Mouse (Mus musculus) stomach, embryonic 15.5 days (tissue): ENCODE measurements around the gene Klhl9. TPM values are rescaled to one million over a fixed set of nuclear protein-coding genes. Genes with fewer than 3 reads are reported as not detected.

Source experiments
- ATAC-seq: fragments of 200-750 bp; cut with Nextera tagmentation; 2 replicates; pipeline ENCODE4 v1.8.0; 2017; ENCODE audit warnings: low read depth, moderate number of reproducible peaks, moderate TSS enrichment; ENCODE audit not compliant: insufficient read depth, low FRiP score
- H3K27ac ChIP-seq: fragments of 300-500 bp; sonication (generic); 2 replicates; pipeline ENCODE4 v1.5.1; 2015; ENCODE audit warnings: mild to moderate bottlenecking, inconsistent platforms
- H3K27me3 ChIP-seq: fragments of 300-500 bp; sonication (generic); replicated peaks from 2 replicates; pipeline ENCODE4 v1.6.1; 2015; ENCODE audit warnings: inconsistent platforms
- H3K36me3 ChIP-seq: fragments of 300-500 bp; sonication (generic); 2 replicates; pipeline ENCODE4 v1.6.1; 2015; ENCODE audit warnings: inconsistent platforms
- H3K4me1 ChIP-seq: fragments of 300-500 bp; sonication (generic); 2 replicates; pipeline ENCODE4 v1.6.1; 2015; ENCODE audit warnings: inconsistent platforms
- H3K4me2 ChIP-seq: fragments of 300-500 bp; sonication (generic); 2 replicates; pipeline ENCODE4 v1.6.1; 2015; ENCODE audit warnings: mild to moderate bottlenecking, inconsistent platforms
- H3K4me3 ChIP-seq: fragments of 300-500 bp; sonication (generic); replicated peaks from 2 replicates; pipeline ENCODE4 v1.5.1; 2015; ENCODE audit warnings: inconsistent platforms
- H3K9ac ChIP-seq: fragments of 300-500 bp; sonication (generic); 2 replicates; pipeline ENCODE4 v1.6.1; 2015; ENCODE audit warnings: inconsistent platforms
- H3K9me3 ChIP-seq: fragments of 300-500 bp; sonication (generic); 2 replicates; pipeline ENCODE4 v1.6.1; 2016; ENCODE audit warnings: inconsistent platforms
- WGBS: fragments of 180-500 bp; shearing (Covaris S2); methylation state at CpG from one replicate; pipeline ENCODE4 v1.1.7; 2015; 5-methylcytosine and 5-hydroxymethylcytosine counted together
- polyA plus RNA-seq: library from polyadenylated mRNA; unstranded; fragments of >200 nt; fragmentation: Nextera tagmentation; extraction: Ambion mirVana; gene quantifications from 2 replicates; pipeline ENCODE4 v1.2.1, GENCODE M21; 2015

Klhl9 gene
- polyA plus RNA-seq, 1 experiment from 2014 or later: 87.8 TPM

DNA sequence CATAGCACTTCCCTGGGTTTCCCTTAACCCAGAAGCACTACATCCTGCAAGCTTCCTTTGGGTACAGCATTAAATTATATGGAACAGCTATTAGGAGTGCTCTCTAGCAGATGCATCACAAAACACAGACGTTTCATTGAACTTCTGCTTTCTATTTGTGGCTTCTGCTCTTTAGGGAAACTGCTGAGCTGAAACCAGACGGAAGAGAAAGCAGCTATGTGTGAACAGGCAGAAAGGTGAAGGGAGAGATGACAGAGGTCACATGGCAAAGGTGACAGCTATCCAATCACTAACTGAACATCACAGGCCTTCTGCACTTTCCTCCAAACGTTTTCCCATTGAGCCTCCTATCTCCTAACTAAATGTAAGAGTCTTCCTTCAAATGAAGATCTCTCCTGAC is 16.3 kb downstream of the Klhl9 start:
- no peak overlapping the region for H3K9ac ChIP-seq
- WGBS: 36% methylated on average over 3 of the region's 3 CpGs
- no peak for ATAC-seq

DNA sequence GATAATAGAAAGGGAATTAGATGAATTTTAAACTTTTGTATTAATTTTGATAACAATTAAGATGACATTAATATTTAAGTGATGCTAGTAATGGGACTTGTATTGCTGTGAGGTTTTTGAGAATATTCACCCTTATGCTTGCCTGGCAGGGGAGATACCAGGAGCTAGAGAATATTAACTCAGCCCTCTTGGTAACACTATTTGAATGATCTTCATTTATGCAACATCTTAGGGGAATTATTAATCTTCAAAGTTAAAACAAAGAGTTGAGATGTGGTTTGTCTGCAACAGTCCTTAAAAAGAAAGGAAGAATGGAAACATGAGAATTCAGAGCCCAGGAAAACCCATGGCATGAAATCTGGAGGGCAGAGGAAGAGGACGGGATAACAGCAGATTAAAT is 23.0 kb downstream of the Klhl9 start:
- Histone ChIP-seq H3K4me1 (no peaks in the 10 kb centered on the region), H3K9ac (no peak overlapping the region), H3K4me2 (no peak overlapping the region), H3K36me3 (no peaks in the 10 kb centered on the region), H3K27ac (no peak overlapping the region), H3K4me3 (no peak overlapping the region), H3K27me3 (no peaks in the 10 kb centered on the region), H3K9me3 (no peaks in the 10 kb centered on the region)
- ATAC-seq: no peak
- 74% methylated on average over 1 of the region's 1 CpGs for WGBS

More for the DNA sequence above, 16.3 kb downstream of the Klhl9 start:
- H3K27ac ChIP-seq: no peak overlapping the region
- no peak overlapping the region for H3K4me3 ChIP-seq
- no peaks in the 10 kb centered on the region for H3K9me3 ChIP-seq
- no peak overlapping the region for H3K4me2 ChIP-seq
- H3K27me3 ChIP-seq: no peaks in the 10 kb centered on the region
- H3K36me3 ChIP-seq: no peaks in the 10 kb centered on the region
- no peaks in the 10 kb centered on the region for H3K4me1 ChIP-seq

DNA sequence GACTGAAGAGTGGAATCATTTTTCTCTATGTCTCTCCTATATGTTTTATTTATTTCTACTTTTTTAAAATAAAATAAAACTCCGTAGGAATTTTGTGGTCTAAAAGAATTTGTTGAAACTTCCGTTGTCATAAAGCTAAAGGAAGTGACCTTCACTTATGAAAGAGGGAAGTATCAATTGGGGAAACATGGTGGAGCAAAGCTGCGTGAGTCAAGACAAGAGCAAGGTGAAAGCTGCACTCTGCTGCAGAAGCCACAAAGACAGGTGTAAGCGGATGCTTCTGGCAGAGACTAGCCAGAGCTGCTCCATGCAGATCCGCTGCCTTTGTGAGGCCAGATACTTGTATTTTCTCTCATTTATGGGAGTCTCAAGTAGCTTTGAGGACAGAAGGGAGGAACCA is 23.5 kb downstream of the Klhl9 start:
- no peak overlapping the region for H3K27ac ChIP-seq
- no peaks in the 10 kb centered on the region for H3K9me3 ChIP-seq
- H3K36me3 ChIP-seq: no peaks in the 10 kb centered on the region
- no peak overlapping the region for H3K4me3 ChIP-seq
- H3K27me3 ChIP-seq: no peaks in the 10 kb centered on the region
- no peaks in the 10 kb centered on the region for H3K4me1 ChIP-seq
- no peak for ATAC-seq
- no peak overlapping the region for H3K4me2 ChIP-seq
- H3K9ac ChIP-seq: no peak overlapping the region
- WGBS: 77% methylated on average over 5 of the region's 5 CpGs

DNA sequence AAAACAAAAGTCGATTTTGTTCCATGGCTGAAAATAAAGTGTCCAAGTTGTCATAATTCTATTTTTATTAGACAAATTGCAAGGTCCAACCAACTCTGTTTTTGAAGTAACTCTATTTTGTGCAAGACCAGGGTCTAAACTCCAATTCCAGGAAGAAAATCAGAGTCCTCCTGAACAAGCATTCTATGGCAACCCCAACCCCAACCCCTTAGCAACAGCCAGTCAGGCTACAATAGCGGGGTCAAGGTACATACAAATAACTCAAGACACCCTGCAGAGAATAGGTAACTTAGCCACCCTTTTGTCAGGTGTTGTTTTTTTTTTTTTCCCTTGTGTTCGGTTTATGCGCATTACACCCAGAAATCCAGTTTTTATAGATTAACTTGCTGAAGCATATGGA is 24.5 kb downstream of the Klhl9 start:
- H3K9ac ChIP-seq: no peak overlapping the region
- H3K9me3 ChIP-seq: no peaks in the 10 kb centered on the region
- WGBS: 74% methylated on average over 4 of the region's 4 CpGs
- no peak for ATAC-seq
- H3K4me3 ChIP-seq: no peak overlapping the region
- no peaks in the 10 kb centered on the region for H3K4me1 ChIP-seq
- no peaks in the 10 kb centered on the region for H3K36me3 ChIP-seq
- H3K4me2 ChIP-seq: no peak overlapping the region
- no peak overlapping the region for H3K27ac ChIP-seq
- no peaks in the 10 kb centered on the region for H3K27me3 ChIP-seq

DNA sequence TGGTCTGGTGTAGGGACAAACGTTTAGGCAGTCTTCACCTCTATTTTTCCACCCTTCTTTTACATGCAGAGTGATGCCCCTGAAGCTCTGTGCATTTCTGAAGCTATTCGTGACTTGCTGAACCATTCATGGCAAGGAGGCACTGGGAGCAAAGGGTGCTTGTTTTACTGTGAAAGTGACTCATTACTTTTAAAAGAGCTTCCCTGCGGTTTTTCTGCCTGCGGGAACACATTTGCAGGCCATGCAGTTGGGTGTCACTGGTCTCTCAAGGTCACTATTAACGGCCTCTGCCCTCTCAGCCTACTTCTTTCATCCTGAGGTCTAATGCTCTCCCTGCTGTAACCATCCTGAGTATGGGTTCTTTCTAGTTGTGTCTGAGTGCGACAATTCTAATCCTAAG is 25.2 kb downstream of the Klhl9 start:
- 61% methylated on average over 6 of the region's 6 CpGs for WGBS
- no peaks in the 10 kb centered on the region for H3K36me3 ChIP-seq
- H3K27me3 ChIP-seq: no peaks in the 10 kb centered on the region
- H3K9ac ChIP-seq: no peak overlapping the region
- no peak overlapping the region for H3K4me3 ChIP-seq
- no peaks in the 10 kb centered on the region for H3K9me3 ChIP-seq
- H3K4me1 ChIP-seq: no peaks in the 10 kb centered on the region
- no peak overlapping the region for H3K27ac ChIP-seq
- no peak for ATAC-seq
- H3K4me2 ChIP-seq: no peak overlapping the region

DNA sequence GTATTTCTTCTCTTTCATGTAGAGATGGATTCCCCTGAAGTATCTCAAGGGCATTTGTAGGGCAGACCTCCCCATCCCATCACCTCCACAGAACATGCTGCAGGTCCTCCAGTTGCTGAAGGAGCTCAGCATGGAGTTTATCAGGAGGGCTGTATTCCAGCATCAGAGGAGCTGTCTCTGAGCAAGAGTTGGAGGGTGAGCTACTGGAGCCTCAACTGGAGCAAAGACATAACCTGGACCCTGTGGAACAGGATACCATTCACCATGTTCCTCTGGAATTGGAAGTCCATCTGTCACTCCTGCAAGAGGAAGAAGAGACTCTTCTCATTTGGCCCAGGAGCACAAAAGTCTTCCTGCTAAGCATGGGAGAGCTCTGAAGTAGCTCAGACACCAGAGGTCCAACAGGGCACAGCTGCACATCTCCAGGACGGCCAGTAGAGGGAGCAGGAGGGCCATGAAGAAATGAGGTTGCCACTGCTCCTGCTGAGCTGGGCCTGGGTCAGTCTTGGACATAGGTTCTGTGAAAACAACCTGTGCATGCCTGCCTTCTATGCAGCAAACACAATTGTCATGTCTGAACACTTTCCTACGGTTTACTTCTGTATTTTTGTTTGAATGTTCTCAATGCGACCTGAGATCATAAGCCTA is 25.9 kb downstream of the Klhl9 start:
- Histone ChIP-seq H3K36me3 (no peaks in the 10 kb centered on the region), H3K4me2 (no peak overlapping the region), H3K27ac (no peak overlapping the region), H3K27me3 (no peaks in the 10 kb centered on the region), H3K9me3 (no peaks in the 10 kb centered on the region), H3K9ac (no peak overlapping the region), H3K4me3 (no peak overlapping the region), H3K4me1 (no peaks in the 10 kb centered on the region)
- ATAC-seq: peak; percentile 68; the same call in 1 of the 2 replicates
- WGBS: 23% methylated on average over 3 of the region's 3 CpGs

DNA sequence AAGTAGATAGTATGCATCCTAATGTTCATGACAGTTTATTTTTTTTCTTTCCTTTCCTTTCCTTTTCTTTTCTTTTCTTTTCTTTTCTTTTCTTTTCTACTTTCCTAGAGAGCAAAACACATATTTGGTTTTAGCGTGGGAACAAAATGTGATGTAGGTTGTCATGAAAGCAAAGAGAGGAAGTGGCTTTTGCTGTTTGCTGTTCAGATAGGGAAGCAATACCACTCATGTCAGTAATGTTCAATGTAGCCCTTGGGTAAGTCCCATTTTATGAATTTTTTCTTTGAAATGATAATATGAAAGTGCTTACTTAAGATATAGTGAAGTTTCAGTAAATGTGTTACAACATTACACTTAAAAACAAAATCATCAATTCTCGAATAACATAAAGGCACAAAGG is 28.9 kb downstream of the Klhl9 start:
- no peaks in the 10 kb centered on the region for H3K4me1 ChIP-seq

DNA sequence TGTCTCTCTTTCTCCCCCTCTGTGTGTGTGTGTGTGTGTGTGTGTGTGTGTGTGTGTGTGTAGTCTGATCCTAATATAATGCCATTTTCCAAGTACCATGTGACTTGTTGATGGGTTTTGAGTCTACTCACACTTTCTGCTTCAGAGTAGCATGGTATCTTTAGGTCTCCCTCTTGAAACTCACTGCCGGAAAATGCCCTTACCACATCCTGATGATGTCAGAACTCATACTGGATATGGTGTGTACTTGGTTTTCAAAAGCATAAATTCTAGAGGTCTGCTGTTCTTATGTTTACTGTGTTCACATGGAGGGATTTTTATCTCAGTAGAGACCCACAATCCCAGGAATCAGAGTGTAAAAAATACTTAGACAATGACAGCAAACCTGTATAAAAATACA is 29.7 kb downstream of the Klhl9 start:
- no peaks in the 10 kb centered on the region for H3K9me3 ChIP-seq
- 81% methylated on average over 1 of the region's 1 CpGs for WGBS
- H3K4me2 ChIP-seq: no peak overlapping the region
- ATAC-seq: no peak
- no peaks in the 10 kb centered on the region for H3K4me1 ChIP-seq
- no peak overlapping the region for H3K27ac ChIP-seq
- no peak overlapping the region for H3K4me3 ChIP-seq
- no peaks in the 10 kb centered on the region for H3K27me3 ChIP-seq
- no peak overlapping the region for H3K9ac ChIP-seq
- H3K36me3 ChIP-seq: no peaks in the 10 kb centered on the region

More for the DNA sequence above, 28.9 kb downstream of the Klhl9 start:
- Histone ChIP-seq H3K9ac (no peak overlapping the region), H3K27me3 (no peaks in the 10 kb centered on the region), H3K4me3 (no peak overlapping the region), H3K4me2 (no peak overlapping the region), H3K36me3 (no peaks in the 10 kb centered on the region), H3K9me3 (no peaks in the 10 kb centered on the region), H3K27ac (no peak overlapping the region)
- no peak for ATAC-seq
- WGBS: 76% methylated on average over 2 of the region's 2 CpGs

DNA sequence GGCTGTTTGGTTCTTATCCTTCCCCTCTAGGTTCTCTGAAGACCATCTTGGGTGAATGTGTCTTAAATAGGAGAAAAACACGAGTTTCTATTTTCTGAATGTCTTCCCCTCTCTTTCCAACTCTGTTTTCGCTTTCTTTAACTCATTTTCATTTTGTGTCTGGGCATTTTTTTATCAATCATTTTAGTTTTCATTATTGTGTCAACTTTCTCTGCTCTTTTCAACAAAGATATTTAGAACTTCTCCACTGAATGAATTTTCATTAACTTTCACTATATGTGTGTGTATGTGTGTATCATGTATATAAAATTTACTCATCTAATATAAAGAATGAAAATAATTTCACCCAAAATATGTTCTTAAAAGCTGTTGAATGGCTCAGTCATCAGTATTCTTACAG is 31.0 kb downstream of the Klhl9 start, which contains the start of gene Ifnab:
TSS of gene Ifnab (minus strand) at position 101 of the 400 bp plus-strand sequence.
- Histone ChIP-seq H3K4me2 (no peak within 1 kb of the TSS), H3K4me3 (no peak within 1 kb of the TSS), H3K4me1 (no peaks in the 10 kb centered on the region), H3K9ac (no peak within 1 kb of the TSS), H3K27me3 (no peaks in the 10 kb centered on the region), H3K36me3 (no peaks in the 10 kb centered on the region), H3K9me3 (no peaks in the 10 kb centered on the region), H3K27ac (no peak within 1 kb of the TSS)
- WGBS: 62% methylated on average over 2 of the region's 2 CpGs
- ATAC-seq: no peak

DNA sequence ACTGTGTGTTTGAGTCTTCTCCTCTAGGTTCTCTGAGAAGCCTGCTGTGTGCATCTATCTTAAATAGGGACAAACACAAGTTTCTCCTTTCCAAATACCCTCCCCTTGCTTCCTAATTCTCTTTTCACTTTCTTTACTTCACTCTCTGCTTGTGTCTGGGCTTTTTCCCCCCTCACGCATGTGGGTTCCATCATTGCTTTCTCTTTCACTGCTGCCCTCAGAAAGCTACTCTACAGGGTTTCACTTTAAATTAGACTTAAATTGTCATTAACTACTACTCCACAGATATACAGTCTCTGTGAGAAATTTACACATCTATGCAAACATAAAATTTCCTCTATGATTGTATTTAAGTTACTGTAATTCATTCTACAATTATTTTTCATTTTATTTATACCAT is 38.5 kb downstream of the Klhl9 start, which contains the start of gene Ifna2:
TSS of gene Ifna2 (minus strand) at position 101 of the 400 bp plus-strand sequence.
- no peaks in the 10 kb centered on the region for H3K9me3 ChIP-seq
- 65% methylated on average over 1 of the region's 1 CpGs for WGBS
- ATAC-seq: no peak

DNA sequence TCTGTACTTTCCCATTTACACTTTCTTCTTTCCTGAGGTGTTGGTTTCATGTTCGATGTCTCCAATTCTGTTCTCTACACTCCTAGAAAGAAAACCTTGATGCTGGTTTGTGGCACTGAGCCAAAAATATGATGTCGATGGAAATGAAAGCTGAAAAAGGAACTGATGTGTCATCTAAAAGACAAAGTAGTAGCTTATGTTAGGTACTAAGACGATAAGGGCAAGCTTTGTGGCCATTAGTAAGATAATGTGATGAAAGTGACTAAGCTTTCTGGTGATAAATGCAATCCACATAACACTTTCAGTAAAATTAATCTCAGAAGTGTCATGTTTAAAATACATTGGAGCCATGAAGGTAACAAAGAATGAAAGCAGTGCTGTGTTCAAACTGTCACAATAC is 40.9 kb downstream of the Klhl9 start:
- no peaks in the 10 kb centered on the region for H3K4me1 ChIP-seq
- WGBS: 42% methylated on average over 3 of the region's 3 CpGs
- H3K4me2 ChIP-seq: no peak overlapping the region
- H3K27me3 ChIP-seq: no peaks in the 10 kb centered on the region
- ATAC-seq: no peak
- H3K36me3 ChIP-seq: no peaks in the 10 kb centered on the region
- H3K4me3 ChIP-seq: no peak overlapping the region
- H3K9me3 ChIP-seq: no peaks in the 10 kb centered on the region
- H3K27ac ChIP-seq: no peak overlapping the region
- H3K9ac ChIP-seq: no peak overlapping the region

More for the DNA sequence above, 38.5 kb downstream of the Klhl9 start, which contains the start of gene Ifna2:
- Histone ChIP-seq H3K4me3 (no peak within 1 kb of the TSS), H3K36me3 (no peaks in the 10 kb centered on the region), H3K27me3 (no peaks in the 10 kb centered on the region), H3K9ac (no peak within 1 kb of the TSS), H3K4me1 (no peaks in the 10 kb centered on the region), H3K27ac (no peak within 1 kb of the TSS), H3K4me2 (no peak within 1 kb of the TSS)

DNA sequence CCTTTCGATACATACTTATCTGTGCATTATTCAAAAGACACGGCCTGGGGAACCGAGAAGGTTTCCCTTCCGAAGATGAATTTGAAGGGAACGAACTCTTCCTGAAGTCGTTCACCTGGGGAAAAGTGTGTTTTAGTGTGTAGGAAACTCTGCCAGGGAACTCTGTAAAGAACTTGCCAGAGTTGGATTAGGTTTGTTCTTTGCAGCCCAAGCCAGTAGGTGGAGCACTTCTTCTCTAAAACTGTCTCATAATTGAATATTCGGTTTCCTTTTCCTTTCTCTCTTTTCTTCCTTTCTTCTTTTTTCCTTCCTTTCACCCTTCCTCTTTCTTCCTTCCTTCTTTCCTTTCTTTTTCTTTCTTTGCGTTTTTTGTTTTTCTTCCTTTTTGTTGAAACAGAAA is 41.9 kb downstream of the Klhl9 start:
- Histone ChIP-seq H3K9me3 (no peaks in the 10 kb centered on the region), H3K9ac (no peak overlapping the region), H3K27me3 (no peaks in the 10 kb centered on the region), H3K36me3 (no peaks in the 10 kb centered on the region), H3K4me1 (no peaks in the 10 kb centered on the region), H3K4me3 (no peak overlapping the region), H3K27ac (no peak overlapping the region), H3K4me2 (no peak overlapping the region)
- ATAC-seq: no peak
- whole genome bisulfite sequencing: 44% methylated on average over 8 of the region's 8 CpGs

DNA sequence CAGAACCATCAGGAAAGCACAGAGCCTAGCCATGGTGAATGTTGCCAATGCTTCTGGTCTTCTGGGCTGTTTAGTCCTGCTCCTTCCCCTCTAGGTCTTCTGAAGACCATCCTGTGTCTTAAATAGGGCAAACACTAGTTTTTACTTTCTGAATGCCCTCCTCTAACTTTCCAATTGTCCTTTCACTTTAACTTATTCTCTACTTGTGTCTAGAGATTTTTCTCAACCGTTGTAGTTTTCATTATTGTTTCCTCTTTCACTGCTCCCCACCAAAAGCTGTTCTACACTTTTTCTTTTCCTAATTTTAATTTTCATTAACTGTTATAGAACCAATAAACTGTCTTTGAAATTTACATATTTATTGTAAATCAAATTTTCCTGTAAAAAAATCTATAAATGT is 45.4 kb downstream of the Klhl9 start, which contains the start of gene Ifna16:
TSS of gene Ifna16 (minus strand) at position 101 of the 400 bp plus-strand sequence.
- Histone ChIP-seq H3K36me3 (no peaks in the 10 kb centered on the region), H3K4me2 (no peak within 1 kb of the TSS), H3K4me1 (no peaks in the 10 kb centered on the region), H3K9me3 (no peaks in the 10 kb centered on the region), H3K27ac (no peak within 1 kb of the TSS), H3K4me3 (no peak within 1 kb of the TSS), H3K9ac (no peak within 1 kb of the TSS), H3K27me3 (no peaks in the 10 kb centered on the region)
- ATAC-seq: no peak
- WGBS: 80% methylated on average over 1 of the region's 1 CpGs
